Mouse (Mus musculus): ENCODE results near the gene Gm128.

- TF ChIP-seq EP300 (IDR thresholded peaks at IDR 0.05; ENCODE audit: low read depth) (no peak), CTCF (IDR thresholded peaks at IDR 0.05; ENCODE audit: low read depth) (no peak)
These were observed 49.6 kb upstream of the Gm128 start for GRCm38 (mm10) chr3:95291041-95291440.
